Mouse (Mus musculus) brain, embryonic 14.5 days (tissue): ENCODE data around the gene Fam228a.

Source experiments
- CTCF ChIP-seq: fragments of 200-500 bp; IDR thresholded peaks from 2 replicates; pipeline ENCODE4 v1.5.1; 2012; ENCODE audit warnings: inconsistent platforms, mild to moderate bottlenecking, moderate library complexity, borderline replicate concordance; ENCODE audit not compliant: insufficient read depth, insufficient read length; ENCODE audit errors: extremely low read depth
- POLR2A ChIP-seq: fragments of 200-500 bp; IDR thresholded peaks from 2 replicates; pipeline ENCODE4 v1.6.1; 2012; ENCODE audit warnings: mild to moderate bottlenecking, inconsistent platforms, borderline replicate concordance; ENCODE audit not compliant: poor library complexity, insufficient read depth, insufficient read length, severe bottlenecking; ENCODE audit errors: extremely low read depth

GRCm38 (mm10) chr12:4738031-4738576 lies at the start of gene Fam228a:
- TF ChIP-seq CTCF (no peak), POLR2A (no peak)
